ENCODE assay signal across 8 mouse cellular contexts in genomic region chr1:88701870-88702661, GRCm38 (mm10). TPM values are rescaled to one million over a fixed set of nuclear protein-coding genes. Genes with fewer than 3 reads are reported as not detected.
DNase-seq lines count a peak whose midpoint lies in the region; ATAC-seq and TF ChIP-seq lines count a peak whose summit lies in the region.

Gene Arl4c, minus strand, starts transcription at chr1:88702221.

- H3K27ac ChIP-seq in embryonic facial prominence, embryonic 12.5 days, result peak within 1 kb of the TSS; percentile 90
- peak within 1 kb of the TSS; percentile 78 for H3K27ac ChIP-seq in limb, embryonic 14.5 days (replicated peaks; ENCODE audit: low read depth, low read length)
- peak within 1 kb of the TSS; percentile 98 for H3K27ac ChIP-seq in midbrain, embryonic 15.5 days

- peaks cover 5% of the 10 kb centered on the region; the same call in 1 of the 2 replicates for H3K9me3 ChIP-seq in erythroblast, embryonic 14.5 days (ENCODE audit: control insufficient read depth, low read length)
- H3K9me3 ChIP-seq in embryonic facial prominence, embryonic 12.5 days, result no peaks in the 10 kb centered on the region
- H3K9me3 ChIP-seq in limb, embryonic 14.5 days (ENCODE audit: control insufficient read depth, low read length), result no peaks in the 10 kb centered on the region
- no peaks in the 10 kb centered on the region for H3K9me3 ChIP-seq in midbrain, embryonic 15.5 days

- H3K4me1 ChIP-seq in erythroblast, embryonic 14.5 days (ENCODE audit: control insufficient read depth), result peaks cover 8% of the 10 kb centered on the region
- peaks cover 24% of the 10 kb centered on the region; the same call in 1 of the 2 replicates for H3K4me1 ChIP-seq in embryonic facial prominence, embryonic 12.5 days
- H3K4me1 ChIP-seq in limb, embryonic 14.5 days (ENCODE audit: control insufficient read depth, insufficient read depth, low read length), result peaks cover 19% of the 10 kb centered on the region
- H3K4me1 ChIP-seq in midbrain, embryonic 15.5 days, result peaks cover 33% of the 10 kb centered on the region

- H3K36me3 ChIP-seq in erythroblast, embryonic 14.5 days (ENCODE audit: control insufficient read depth), result no peaks in the 10 kb centered on the region
- peaks cover 7% of the 10 kb centered on the region for H3K36me3 ChIP-seq in embryonic facial prominence, embryonic 12.5 days
- no peaks in the 10 kb centered on the region for H3K36me3 ChIP-seq in limb, embryonic 14.5 days (ENCODE audit: control insufficient read depth, insufficient read depth, low read length)
- 0 out of 2 replicates have a peak, but pooled peaks cover 7% of the 10 kb centered on the region for H3K36me3 ChIP-seq in midbrain, embryonic 15.5 days (replicated peaks)

- peak within 1 kb of the TSS; percentile 70 for H3K4me2 ChIP-seq in embryonic facial prominence, embryonic 12.5 days (replicated peaks)
- H3K4me2 ChIP-seq in limb, embryonic 14.5 days (replicated peaks; ENCODE audit: low read depth, low read length, severe bottlenecking), result peak within 1 kb of the TSS; percentile 87
- H3K4me2 ChIP-seq in midbrain, embryonic 15.5 days, result peak within 1 kb of the TSS; percentile 81

- no peak for ATAC-seq in erythroblast, adult 5-6 weeks (replicated peaks; ENCODE audit: low FRiP score, poor library complexity, severe bottlenecking)
- peak; percentile 66 for ATAC-seq in embryonic facial prominence, embryonic 12.5 days (ENCODE audit: insufficient number of reproducible peaks, insufficient read depth, low FRiP score, low TSS enrichment)
- ATAC-seq in limb, embryonic 14.5 days (ENCODE audit: low FRiP score, low read depth), result peak; percentile 88
- ATAC-seq in midbrain, embryonic 15.5 days (replicated peaks), result peak; percentile 84

- H3K27me3 ChIP-seq in erythroblast, embryonic 14.5 days (ENCODE audit: control insufficient read depth), result peaks cover 56% of the 10 kb centered on the region
- H3K27me3 ChIP-seq in embryonic facial prominence, embryonic 12.5 days, result no peaks in the 10 kb centered on the region
- no peaks in the 10 kb centered on the region for H3K27me3 ChIP-seq in limb, embryonic 14.5 days (ENCODE audit: control insufficient read depth, insufficient read depth, low read length)
- no peaks in the 10 kb centered on the region for H3K27me3 ChIP-seq in midbrain, embryonic 15.5 days (replicated peaks)

- H3K9ac ChIP-seq in embryonic facial prominence, embryonic 12.5 days, result peak within 1 kb of the TSS; percentile 90
- peak within 1 kb of the TSS; percentile 82 for H3K9ac ChIP-seq in limb, embryonic 14.5 days (ENCODE audit: low read depth, low read length, severe bottlenecking)
- H3K9ac ChIP-seq in midbrain, embryonic 15.5 days, result peak within 1 kb of the TSS; percentile 92

- WGBS in embryonic facial prominence, embryonic 12.5 days, result 1% methylated on average over 86 of the region's 91 CpGs
- 2% methylated on average over 69 of the region's 91 CpGs for WGBS in limb, embryonic 14.5 days
- under 1% methylated on average over 77 of the region's 91 CpGs for WGBS in midbrain, embryonic 15.5 days

- peak within 1 kb of the TSS; percentile 51 for H3K4me3 ChIP-seq in erythroblast, embryonic 14.5 days (replicated peaks)
- H3K4me3 ChIP-seq in embryonic facial prominence, embryonic 12.5 days, result peak within 1 kb of the TSS; percentile 85
- H3K4me3 ChIP-seq in limb, embryonic 14.5 days (replicated peaks; ENCODE audit: low read length), result peak within 1 kb of the TSS; percentile 85
- peak within 1 kb of the TSS; percentile 66 for H3K4me3 ChIP-seq in midbrain, embryonic 15.5 days

- DNase-seq in heart, adult 8-10 months (ENCODE audit: low spot score), result peak; percentile 87
- peak; percentile 64 to 68 for DNase-seq in kidney, adult 8-10 months
- peak; percentile 71 for DNase-seq in limb, embryonic 14.5 days (ENCODE audit: low spot score)
- DNase-seq in spleen, adult 18-20 months, result peak; percentile 72 to 79

- 0 out of 2 replicates have a peak, but pooled peaks have one; percentile 34 for TF ChIP-seq POLR2A in limb, embryonic 14.5 days (IDR thresholded peaks at IDR 0.05; ENCODE audit: borderline replicate concordance, extremely low read depth, insufficient read depth, insufficient read length)

RNA-seq across cellular contexts. Expression of gene Arl4c, which starts in this region (rescaled TPM):
- 0.02 and 0.03 TPM in 2 replicates for polyA plus RNA-seq in erythroblast, embryonic 14.5 days (2012)
- 0.96 and 2.9 TPM in 2 replicates for total RNA-seq in erythroblast, adult 5-6 weeks (2015; ENCODE audit: low replicate concordance)
- total RNA-seq in erythroblast, adult 5-6 weeks (2017; ENCODE audit: low replicate concordance), result 1.8 and 3.5 TPM in 2 replicates
- polyA plus RNA-seq in embryonic facial prominence, embryonic 12.5 days (2016; fragmentation: Nextera tagmentation; extraction: Ambion mirVana), result 17.5 and 17.9 TPM in 2 replicates
- 1 to 10 TPM; 3.5 to 6.6 (median 4.9) TPM for total RNA-seq in heart, adult 8-10 months (2022)
- polyA plus RNA-seq in limb, embryonic 14.5 days (2012; rRNA removed), result 11.2 and 11.9 TPM in 2 replicates
- polyA plus RNA-seq in limb, embryonic 14.5 days (2014; fragmentation: Nextera tagmentation; extraction: Ambion mirVana), result 5.5 and 6.4 TPM in 2 replicates
- polyA plus RNA-seq in midbrain, embryonic 15.5 days (2015; fragmentation: Nextera tagmentation; extraction: Ambion mirVana), result 55.3 and 55.6 TPM in 2 replicates
